Mouse (Mus musculus): ENCODE results near the gene Nav2. TPM values are rescaled to one million over a fixed set of nuclear protein-coding genes. Genes with fewer than 3 reads are reported as not detected.

The Nav2 gene
- polyA plus RNA-seq, 1 experiment from 2014 or later: 36.1 TPM

- H3K4me2 ChIP-seq (replicated peaks; ENCODE audit: low read depth, low read length): no peak overlapping the region
- ATAC-seq (ENCODE audit: low FRiP score) (no peak), DNase-seq (ENCODE audit: low spot score) (no peak)
- no peak overlapping the region for H3K27ac ChIP-seq (ENCODE audit: low read depth, low read length)
- no peaks in the 10 kb centered on the region; the same call in 1 of the 2 replicates for H3K4me1 ChIP-seq (replicated peaks; ENCODE audit: control insufficient read depth, insufficient read depth, low read length)
- no peak overlapping the region for H3K4me3 ChIP-seq (ENCODE audit: low read depth, low read length)
- WGBS: 82% methylated on average over 8 of the region's 8 CpGs
- H3K36me3 ChIP-seq (ENCODE audit: control insufficient read depth, insufficient read depth, low read length): no peaks in the 10 kb centered on the region
- H3K27me3 ChIP-seq (ENCODE audit: control insufficient read depth, insufficient read depth, low read length): no peaks in the 10 kb centered on the region
- H3K9ac ChIP-seq (ENCODE audit: low read depth, low read length): no peak overlapping the region
- no peaks in the 10 kb centered on the region for H3K9me3 ChIP-seq (ENCODE audit: control insufficient read depth, low read length)
These were observed 367.6 kb downstream of the Nav2 start for GRCm38 (mm10) chr7:49276163-49276562.

GRCm38 (mm10) chr7:49277685-49278084 is 369.2 kb downstream of the Nav2 start:
- H3K36me3 ChIP-seq (ENCODE audit: control insufficient read depth, insufficient read depth, low read length): no peaks in the 10 kb centered on the region
- DNase-seq (ENCODE audit: low spot score): no peak
- no peak overlapping the region for H3K4me3 ChIP-seq (ENCODE audit: low read depth, low read length)
- H3K27ac ChIP-seq (ENCODE audit: low read depth, low read length): no peak overlapping the region
- whole genome bisulfite sequencing: 90% methylated on average over 4 of the region's 4 CpGs
- ATAC-seq (ENCODE audit: low FRiP score): no peak
- no peak overlapping the region for H3K9ac ChIP-seq (ENCODE audit: low read depth, low read length)
- no peaks in the 10 kb centered on the region; the same call in 1 of the 2 replicates for H3K4me1 ChIP-seq (replicated peaks; ENCODE audit: control insufficient read depth, insufficient read depth, low read length)
- no peak overlapping the region for H3K4me2 ChIP-seq (replicated peaks; ENCODE audit: low read depth, low read length)
- no peaks in the 10 kb centered on the region for H3K9me3 ChIP-seq (ENCODE audit: control insufficient read depth, low read length)
- no peaks in the 10 kb centered on the region for H3K27me3 ChIP-seq (ENCODE audit: control insufficient read depth, insufficient read depth, low read length)

- no peak overlapping the region for H3K27ac ChIP-seq (ENCODE audit: low read depth, low read length)
- DNase-seq (ENCODE audit: low spot score): no peak
- no peaks in the 10 kb centered on the region for H3K4me1 ChIP-seq (replicated peaks; ENCODE audit: control insufficient read depth, insufficient read depth, low read length)
- H3K27me3 ChIP-seq (ENCODE audit: control insufficient read depth, insufficient read depth, low read length): no peaks in the 10 kb centered on the region
- no peak for ATAC-seq (ENCODE audit: low FRiP score)
- no peak overlapping the region for H3K4me2 ChIP-seq (replicated peaks; ENCODE audit: low read depth, low read length)
- H3K9ac ChIP-seq (ENCODE audit: low read depth, low read length): no peak overlapping the region
- no peak overlapping the region for H3K4me3 ChIP-seq (ENCODE audit: low read depth, low read length)
- no peaks in the 10 kb centered on the region for H3K9me3 ChIP-seq (ENCODE audit: control insufficient read depth, low read length)
- no peaks in the 10 kb centered on the region for H3K36me3 ChIP-seq (ENCODE audit: control insufficient read depth, insufficient read depth, low read length)
- WGBS: 77% methylated on average over 2 of the region's 2 CpGs
These were observed 370.0 kb downstream of the Nav2 start for GRCm38 (mm10) chr7:49278531-49278930.

DNA sequence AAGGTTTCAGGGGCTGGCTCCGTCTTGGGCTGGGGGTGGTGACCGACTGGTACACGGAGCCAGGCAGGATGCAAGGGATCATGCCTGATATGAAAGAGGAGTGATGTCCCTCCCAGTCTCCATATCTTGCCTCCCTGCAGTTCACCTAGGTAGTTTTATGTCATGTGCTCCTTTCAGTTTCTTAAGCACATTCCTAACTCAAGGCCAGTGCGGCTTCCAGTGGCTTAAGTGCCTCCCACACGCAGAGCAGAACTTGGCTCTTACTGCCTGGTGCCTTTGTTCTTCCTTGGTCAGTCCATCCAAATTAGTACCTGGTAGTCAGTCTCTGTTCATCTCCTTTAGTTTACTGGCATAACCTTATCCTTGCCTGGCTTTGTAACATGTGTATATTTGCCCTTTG is 371.9 kb downstream of the Nav2 start:
- no peak overlapping the region for H3K9ac ChIP-seq (ENCODE audit: low read depth, low read length)
- DNase-seq (ENCODE audit: low spot score) (no peak), ATAC-seq (ENCODE audit: low FRiP score) (no peak)
- no peak overlapping the region for H3K4me2 ChIP-seq (replicated peaks; ENCODE audit: low read depth, low read length)
- H3K36me3 ChIP-seq (ENCODE audit: control insufficient read depth, insufficient read depth, low read length): no peaks in the 10 kb centered on the region
- H3K4me1 ChIP-seq (replicated peaks; ENCODE audit: control insufficient read depth, insufficient read depth, low read length): no peaks in the 10 kb centered on the region
- H3K9me3 ChIP-seq (ENCODE audit: control insufficient read depth, low read length): no peaks in the 10 kb centered on the region
- 91% methylated on average over 5 of the region's 5 CpGs for WGBS
- no peaks in the 10 kb centered on the region for H3K27me3 ChIP-seq (ENCODE audit: control insufficient read depth, insufficient read depth, low read length)
- H3K27ac ChIP-seq (ENCODE audit: low read depth, low read length): no peak overlapping the region
- H3K4me3 ChIP-seq (ENCODE audit: low read depth, low read length): no peak overlapping the region

- ATAC-seq (ENCODE audit: low FRiP score) (no peak), DNase-seq (ENCODE audit: low spot score) (no peak)
- no peaks in the 10 kb centered on the region for H3K36me3 ChIP-seq (ENCODE audit: control insufficient read depth, insufficient read depth, low read length)
- H3K4me2 ChIP-seq (replicated peaks; ENCODE audit: low read depth, low read length): no peak overlapping the region
- H3K4me3 ChIP-seq (ENCODE audit: low read depth, low read length): no peak overlapping the region
- WGBS: 87% methylated on average over 7 of the region's 7 CpGs
- H3K9me3 ChIP-seq (ENCODE audit: control insufficient read depth, low read length): no peaks in the 10 kb centered on the region
- no peaks in the 10 kb centered on the region for H3K27me3 ChIP-seq (ENCODE audit: control insufficient read depth, insufficient read depth, low read length)
- H3K27ac ChIP-seq (ENCODE audit: low read depth, low read length): no peak overlapping the region
- no peak overlapping the region for H3K9ac ChIP-seq (ENCODE audit: low read depth, low read length)
- H3K4me1 ChIP-seq (replicated peaks; ENCODE audit: control insufficient read depth, insufficient read depth, low read length): no peaks in the 10 kb centered on the region
These were observed 373.9 kb downstream of the Nav2 start for GRCm38 (mm10) chr7:49282446-49282845.

- Histone ChIP-seq H3K27me3 (ENCODE audit: control insufficient read depth, insufficient read depth, low read length) (no peaks in the 10 kb centered on the region), H3K9me3 (ENCODE audit: control insufficient read depth, low read length) (no peaks in the 10 kb centered on the region), H3K36me3 (ENCODE audit: control insufficient read depth, insufficient read depth, low read length) (no peaks in the 10 kb centered on the region), H3K4me1 (replicated peaks; ENCODE audit: control insufficient read depth, insufficient read depth, low read length) (no peaks in the 10 kb centered on the region), H3K4me3 (ENCODE audit: low read depth, low read length) (no peak overlapping the region), H3K9ac (ENCODE audit: low read depth, low read length) (no peak overlapping the region), H3K27ac (ENCODE audit: low read depth, low read length) (no peak overlapping the region), H3K4me2 (replicated peaks; ENCODE audit: low read depth, low read length) (no peak overlapping the region)
- no peak for ATAC-seq (ENCODE audit: low FRiP score)
- WGBS: 77% methylated on average over 11 of the region's 11 CpGs
- no peak for DNase-seq (ENCODE audit: low spot score)
These were observed 375.2 kb downstream of the Nav2 start for GRCm38 (mm10) chr7:49283507-49284361.

GRCm38 (mm10) chr7:49288186-49288585 is 379.7 kb downstream of the Nav2 start:
- WGBS: 66% methylated on average over 8 of the region's 8 CpGs
- ATAC-seq (ENCODE audit: low FRiP score) (no peak), DNase-seq (ENCODE audit: low spot score) (no peak)
- Histone ChIP-seq H3K9me3 (ENCODE audit: control insufficient read depth, low read length) (no peaks in the 10 kb centered on the region), H3K4me2 (replicated peaks; ENCODE audit: low read depth, low read length) (no peak overlapping the region), H3K9ac (ENCODE audit: low read depth, low read length) (no peak overlapping the region), H3K27me3 (ENCODE audit: control insufficient read depth, insufficient read depth, low read length) (no peaks in the 10 kb centered on the region), H3K27ac (ENCODE audit: low read depth, low read length) (no peak overlapping the region), H3K4me3 (ENCODE audit: low read depth, low read length) (no peak overlapping the region), H3K4me1 (replicated peaks; ENCODE audit: control insufficient read depth, insufficient read depth, low read length) (no peaks in the 10 kb centered on the region), H3K36me3 (ENCODE audit: control insufficient read depth, insufficient read depth, low read length) (no peaks in the 10 kb centered on the region)

- DNase-seq (ENCODE audit: low spot score): no peak
- Histone ChIP-seq H3K27me3 (ENCODE audit: control insufficient read depth, insufficient read depth, low read length) (no peaks in the 10 kb centered on the region), H3K27ac (ENCODE audit: low read depth, low read length) (no peak overlapping the region), H3K36me3 (ENCODE audit: control insufficient read depth, insufficient read depth, low read length) (no peaks in the 10 kb centered on the region), H3K4me1 (replicated peaks; ENCODE audit: control insufficient read depth, insufficient read depth, low read length) (no peaks in the 10 kb centered on the region), H3K9ac (ENCODE audit: low read depth, low read length) (no peak overlapping the region), H3K4me3 (ENCODE audit: low read depth, low read length) (no peak overlapping the region), H3K4me2 (replicated peaks; ENCODE audit: low read depth, low read length) (no peak overlapping the region), H3K9me3 (ENCODE audit: control insufficient read depth, low read length) (no peaks in the 10 kb centered on the region)
- WGBS: 87% methylated on average over 4 of the region's 4 CpGs
- no peak for ATAC-seq (ENCODE audit: low FRiP score)
These were observed 381.8 kb downstream of the Nav2 start for GRCm38 (mm10) chr7:49290308-49290707.

DNA sequence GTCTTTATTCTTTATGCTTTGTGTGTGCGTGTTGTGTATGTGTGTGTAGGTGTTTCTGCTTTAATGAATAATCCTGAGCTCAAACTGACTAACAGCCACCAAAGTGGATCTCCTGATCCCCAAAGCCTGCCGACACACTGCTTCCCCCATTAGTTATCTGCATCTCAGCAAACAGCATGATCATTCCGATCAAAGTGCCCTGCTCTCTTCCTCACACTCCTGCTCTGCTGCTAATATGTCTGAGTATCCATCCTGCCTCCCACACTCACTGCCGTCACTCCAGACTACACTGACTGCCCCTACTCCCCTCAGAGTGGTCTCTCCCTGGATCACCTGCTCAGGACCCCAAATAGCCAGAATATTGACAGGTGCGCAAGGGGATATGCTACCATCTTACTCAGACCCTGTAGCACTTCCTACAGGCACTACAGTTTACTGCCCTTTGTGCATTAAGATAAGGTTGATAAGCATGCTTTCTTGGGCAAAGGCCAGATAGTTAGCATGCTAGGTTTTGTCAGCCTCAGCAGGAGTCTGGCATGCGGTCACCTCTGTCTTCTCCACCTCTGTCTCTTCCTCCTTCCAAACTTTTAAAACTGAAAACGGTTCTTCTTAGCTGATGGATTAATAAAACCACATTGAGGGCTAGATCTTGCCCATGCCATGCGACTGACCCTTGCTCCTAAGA is 382.8 kb downstream of the Nav2 start:
- H3K9ac ChIP-seq (ENCODE audit: low read depth, low read length): no peak overlapping the region
- H3K27me3 ChIP-seq (ENCODE audit: control insufficient read depth, insufficient read depth, low read length): no peaks in the 10 kb centered on the region
- H3K27ac ChIP-seq (ENCODE audit: low read depth, low read length): no peak overlapping the region
- H3K36me3 ChIP-seq (ENCODE audit: control insufficient read depth, insufficient read depth, low read length): no peaks in the 10 kb centered on the region
- DNase-seq (ENCODE audit: low spot score) (no peak), ATAC-seq (ENCODE audit: low FRiP score) (no peak)
- H3K4me3 ChIP-seq (ENCODE audit: low read depth, low read length): no peak overlapping the region
- 94% methylated on average over 8 of the region's 8 CpGs for WGBS
- no peak overlapping the region for H3K4me2 ChIP-seq (replicated peaks; ENCODE audit: low read depth, low read length)
- H3K9me3 ChIP-seq (ENCODE audit: control insufficient read depth, low read length): no peaks in the 10 kb centered on the region
- no peaks in the 10 kb centered on the region for H3K4me1 ChIP-seq (replicated peaks; ENCODE audit: control insufficient read depth, insufficient read depth, low read length)

Data from hindbrain, embryonic 11.5 days (tissue).